Mouse (Mus musculus) frontal cortex, adult (tissue): ENCODE measurements around the gene Tas1r1.
A peak's percentile ranks its signal among the peaks of the same experiment; 100 is the strongest.

ENCODE experiments used
- ATAC-seq: cut with Nextera tagmentation; 2 replicates; pipeline ENCODE4 v1.9.2; 2017; ENCODE audit warnings: mild to moderate bottlenecking, moderate library complexity, mixed read lengths; ENCODE audit not compliant: low TSS enrichment

Tas1r1 gene

GRCm38 (mm10) chr4:152010091-152010706 lies 28.2 kb downstream of the Tas1r1 start:
- ATAC-seq, result 0 out of 2 replicates have a peak, but pooled peaks have one; percentile 4

- peak; percentile 55 for ATAC-seq
Measured at GRCm38 (mm10) chr4:152009076-152010051, 29.0 kb downstream of the Tas1r1 start.

- ATAC-seq, result peak; percentile 67
Measured at GRCm38 (mm10) chr4:152008622-152009075, 29.7 kb downstream of the Tas1r1 start, which contains the start of gene Klhl21. Klhl21 (plus strand) TSS chr4:152008803.

- ATAC-seq, result no peak
Measured at GRCm38 (mm10) chr4:152008148-152008500, 30.2 kb downstream of the Tas1r1 start.

- peak; percentile 39; the same call in 1 of the 2 replicates for ATAC-seq
Measured at GRCm38 (mm10) chr4:152007481-152008147, 30.8 kb downstream of the Tas1r1 start.

- no peak for ATAC-seq
Measured at GRCm38 (mm10) chr4:152006812-152007211, 31.6 kb downstream of the Tas1r1 start.

GRCm38 (mm10) chr4:152006137-152006536 lies 32.2 kb downstream of the Tas1r1 start:
- no peak for ATAC-seq

GRCm38 (mm10) chr4:152002063-152002462 lies 36.3 kb downstream of the Tas1r1 start:
- ATAC-seq, result no peak

GRCm38 (mm10) chr4:152001335-152001734 lies 37.0 kb downstream of the Tas1r1 start:
- ATAC-seq, result no peak

GRCm38 (mm10) chr4:152000906-152001305 lies 37.5 kb downstream of the Tas1r1 start:
- ATAC-seq, result peak; percentile 64; the same call in 1 of the 2 replicates

GRCm38 (mm10) chr4:151999481-151999880 lies 38.9 kb downstream of the Tas1r1 start:
- no peak for ATAC-seq

GRCm38 (mm10) chr4:151997701-151998100 lies 40.7 kb downstream of the Tas1r1 start:
- no peak for ATAC-seq

- ATAC-seq, result no peak
Measured at GRCm38 (mm10) chr4:151996951-151997222, 41.5 kb downstream of the Tas1r1 start.

- ATAC-seq, result peak; percentile 92
Measured at GRCm38 (mm10) chr4:151996173-151996950, 42.0 kb downstream of the Tas1r1 start, which contains the start of gene Phf13. Phf13 (minus strand) TSS chr4:151996258.

GRCm38 (mm10) chr4:151995371-151996172 lies 42.8 kb downstream of the Tas1r1 start:
- no peak for ATAC-seq

GRCm38 (mm10) chr4:151994228-151995171 lies 43.9 kb downstream of the Tas1r1 start:
- no peak for ATAC-seq

GRCm38 (mm10) chr4:151993035-151993434 lies 45.3 kb downstream of the Tas1r1 start:
- no peak for ATAC-seq

- ATAC-seq, result no peak
Measured at GRCm38 (mm10) chr4:151992091-151992490, 46.3 kb downstream of the Tas1r1 start.

- ATAC-seq, result no peak
Measured at GRCm38 (mm10) chr4:151989110-151989488, 49.3 kb downstream of the Tas1r1 start.
